Mouse (Mus musculus) limb, embryonic 13.5 days (tissue): ENCODE measurements at regions not wholly inside any gene's neighbourhood (a gene's known extent, or its start where the extent isn't known, plus 50 kb on each side); places are given as distances from the start of the nearest gene placed in this dataset.

Experiments used
- ATAC-seq: fragments of 200-750 bp; cut with Nextera tagmentation; 2 replicates; pipeline ENCODE4 v1.8.0; 2017; ENCODE audit warnings: low read depth, moderate number of reproducible peaks, moderate TSS enrichment; ENCODE audit not compliant: low FRiP score
- H3K27ac ChIP-seq: fragments of 300-500 bp; sonication (generic); 2 replicates; pipeline ENCODE4 v1.5.1; 2015; ENCODE audit warnings: inconsistent platforms, mild to moderate bottlenecking, moderate library complexity
- H3K27me3 ChIP-seq: fragments of 300-500 bp; sonication (generic); 2 replicates; pipeline ENCODE4 v1.6.1; 2015; ENCODE audit warnings: mild to moderate bottlenecking, inconsistent platforms
- H3K36me3 ChIP-seq: fragments of 300-500 bp; sonication (generic); 2 replicates; pipeline ENCODE4 v1.6.1; 2015; ENCODE audit warnings: inconsistent platforms, mild to moderate bottlenecking, moderate library complexity
- H3K4me1 ChIP-seq: fragments of 300-500 bp; sonication (generic); 2 replicates; pipeline ENCODE4 v1.6.1; 2015; ENCODE audit warnings: inconsistent platforms
- H3K4me2 ChIP-seq: fragments of 300-500 bp; sonication (generic); replicated peaks from 2 replicates; pipeline ENCODE4 v1.6.1; 2015; ENCODE audit warnings: inconsistent platforms, mild to moderate bottlenecking, moderate library complexity
- H3K4me3 ChIP-seq: fragments of 300-500 bp; sonication (generic); 2 replicates; pipeline ENCODE4 v1.5.1; 2015; ENCODE audit warnings: moderate library complexity, mild to moderate bottlenecking, inconsistent platforms
- H3K9ac ChIP-seq: fragments of 300-500 bp; sonication (generic); 2 replicates; pipeline ENCODE4 v1.6.1; 2015; ENCODE audit warnings: mild to moderate bottlenecking, inconsistent platforms
- H3K9me3 ChIP-seq: fragments of 300-500 bp; sonication (generic); 2 replicates; pipeline ENCODE4 v1.6.1; 2016; ENCODE audit warnings: inconsistent platforms
- whole genome bisulfite sequencing: fragments of 180-500 bp; shearing (Covaris S2); methylation state at CpG from one replicate; pipeline ENCODE4 v1.1.7; 2015; 5-methylcytosine and 5-hydroxymethylcytosine counted together

DNA sequence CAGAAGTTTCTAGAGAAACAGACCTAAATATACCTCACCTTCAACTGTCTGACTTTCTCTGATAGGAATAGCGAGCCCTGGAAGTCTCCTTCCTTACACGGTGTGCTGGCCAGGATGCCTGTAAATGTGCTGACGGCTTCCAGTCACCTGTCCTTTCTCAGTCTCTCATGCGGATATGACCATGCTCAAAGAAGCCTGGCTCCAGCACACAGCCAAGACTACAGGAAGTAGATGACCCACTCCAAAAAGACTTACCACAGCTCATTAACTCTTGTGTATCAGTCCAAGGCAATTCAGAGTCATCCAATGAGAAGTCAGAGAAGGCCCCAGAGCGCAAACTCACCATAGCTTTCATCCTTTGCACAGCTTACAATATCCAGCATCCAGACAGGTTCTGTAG lies 186.3 kb downstream of the Synb start:
- H3K36me3 ChIP-seq: no peaks in the 10 kb centered on the region
- no peak overlapping the region for H3K4me3 ChIP-seq
- H3K9ac ChIP-seq: no peak overlapping the region
- no peak for ATAC-seq
- H3K9me3 ChIP-seq: no peaks in the 10 kb centered on the region
- peaks cover 12% of the 10 kb centered on the region for H3K4me1 ChIP-seq
- H3K27me3 ChIP-seq: no peaks in the 10 kb centered on the region
- H3K27ac ChIP-seq: no peak overlapping the region
- 84% methylated on average over 5 of the region's 5 CpGs for WGBS
- H3K4me2 ChIP-seq: no peak overlapping the region

- no peak overlapping the region for H3K9ac ChIP-seq
- peaks cover 12% of the 10 kb centered on the region for H3K4me1 ChIP-seq
- H3K36me3 ChIP-seq: no peaks in the 10 kb centered on the region
- 24% methylated on average over 4 of the region's 4 CpGs for WGBS
- no peak; the same call in 1 of the 2 replicates for ATAC-seq
- no peak overlapping the region for H3K4me3 ChIP-seq
- no peaks in the 10 kb centered on the region for H3K9me3 ChIP-seq
- 0 out of 2 replicates have a peak overlapping the region, but pooled peaks have one; percentile 4 for H3K4me2 ChIP-seq
- no peak overlapping the region for H3K27ac ChIP-seq
- H3K27me3 ChIP-seq: no peaks in the 10 kb centered on the region
Measured at GRCm38 (mm10) chr14:69104646-69105045, 189.5 kb downstream of the Synb start.

- no peak overlapping the region for H3K4me2 ChIP-seq
- no peak overlapping the region for H3K4me3 ChIP-seq
- no peak overlapping the region for H3K27ac ChIP-seq
- ATAC-seq: no peak
- no peaks in the 10 kb centered on the region for H3K9me3 ChIP-seq
- H3K27me3 ChIP-seq: no peaks in the 10 kb centered on the region
- H3K36me3 ChIP-seq: no peaks in the 10 kb centered on the region
- 81% methylated on average over 6 of the region's 6 CpGs for WGBS
- H3K9ac ChIP-seq: no peak overlapping the region
- peaks cover 12% of the 10 kb centered on the region for H3K4me1 ChIP-seq
Measured at GRCm38 (mm10) chr14:69103371-69104009, 190.6 kb downstream of the Synb start.

GRCm38 (mm10) chr14:69100866-69101265 lies 193.2 kb downstream of the Synb start:
- H3K4me3 ChIP-seq: no peak overlapping the region
- H3K9ac ChIP-seq: no peak overlapping the region
- H3K36me3 ChIP-seq: no peaks in the 10 kb centered on the region
- H3K27me3 ChIP-seq: no peaks in the 10 kb centered on the region
- WGBS: 86% methylated on average over 5 of the region's 5 CpGs
- no peak overlapping the region for H3K27ac ChIP-seq
- H3K4me2 ChIP-seq: no peak overlapping the region
- no peak for ATAC-seq
- H3K4me1 ChIP-seq: peaks cover 12% of the 10 kb centered on the region
- no peaks in the 10 kb centered on the region for H3K9me3 ChIP-seq

DNA sequence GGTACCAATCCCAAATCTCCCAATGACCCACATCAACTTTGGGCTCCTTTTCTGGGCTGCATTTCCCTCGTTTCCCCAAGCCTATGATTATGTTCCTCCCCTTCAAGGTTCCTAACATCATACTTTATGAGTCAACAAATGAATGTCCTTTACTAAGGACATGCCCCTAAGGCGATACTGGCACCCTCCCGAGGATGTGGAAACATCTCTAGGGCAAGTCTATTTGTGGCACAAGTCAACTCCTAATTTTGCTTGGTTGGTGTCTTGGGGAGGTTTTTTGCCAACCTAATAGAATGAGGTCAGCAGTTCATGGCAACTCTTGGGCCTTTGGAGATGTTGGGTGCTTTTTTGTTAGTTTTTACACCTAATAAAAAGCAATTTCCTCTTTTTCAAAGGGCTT lies 198.5 kb downstream of the Synb start:
- Histone ChIP-seq H3K4me1 (no peaks in the 10 kb centered on the region), H3K4me2 (no peak overlapping the region), H3K4me3 (no peak overlapping the region), H3K9ac (no peak overlapping the region), H3K27me3 (no peaks in the 10 kb centered on the region), H3K9me3 (no peaks in the 10 kb centered on the region), H3K36me3 (no peaks in the 10 kb centered on the region), H3K27ac (no peak overlapping the region)
- no peak for ATAC-seq
- 80% methylated on average over 3 of the region's 3 CpGs for WGBS
